Mouse (Mus musculus): Measurements from ENCODE around the gene Rab20.
"Not testable (repeated sequence)": the region's sequence is repeated elsewhere in the genome, so short reads cannot be mapped to it uniquely, and the experiment has no call there.

Gene Rab20

GRCm38 (mm10) chr8:11481876-11482275, 3.4 kb upstream of the Rab20 start:
- no peak for DNase-seq (ENCODE audit: low spot score in 2 of 2)

- no peak for DNase-seq (ENCODE audit: low spot score in 2 of 2)
Observed at GRCm38 (mm10) chr8:11479591-11479990, 1.1 kb upstream of the Rab20 start.

- DNase-seq (ENCODE audit: low spot score in 2 of 2), result peak in 1 of 2 experiments; percentile 34
Observed at GRCm38 (mm10) chr8:11478807-11479527, 457 bp upstream of the Rab20 start.

- DNase-seq (ENCODE audit: low spot score in 2 of 2), result no peak
Observed at GRCm38 (mm10) chr8:11477178-11477553, 1.3 kb downstream of the Rab20 start.

DNA sequence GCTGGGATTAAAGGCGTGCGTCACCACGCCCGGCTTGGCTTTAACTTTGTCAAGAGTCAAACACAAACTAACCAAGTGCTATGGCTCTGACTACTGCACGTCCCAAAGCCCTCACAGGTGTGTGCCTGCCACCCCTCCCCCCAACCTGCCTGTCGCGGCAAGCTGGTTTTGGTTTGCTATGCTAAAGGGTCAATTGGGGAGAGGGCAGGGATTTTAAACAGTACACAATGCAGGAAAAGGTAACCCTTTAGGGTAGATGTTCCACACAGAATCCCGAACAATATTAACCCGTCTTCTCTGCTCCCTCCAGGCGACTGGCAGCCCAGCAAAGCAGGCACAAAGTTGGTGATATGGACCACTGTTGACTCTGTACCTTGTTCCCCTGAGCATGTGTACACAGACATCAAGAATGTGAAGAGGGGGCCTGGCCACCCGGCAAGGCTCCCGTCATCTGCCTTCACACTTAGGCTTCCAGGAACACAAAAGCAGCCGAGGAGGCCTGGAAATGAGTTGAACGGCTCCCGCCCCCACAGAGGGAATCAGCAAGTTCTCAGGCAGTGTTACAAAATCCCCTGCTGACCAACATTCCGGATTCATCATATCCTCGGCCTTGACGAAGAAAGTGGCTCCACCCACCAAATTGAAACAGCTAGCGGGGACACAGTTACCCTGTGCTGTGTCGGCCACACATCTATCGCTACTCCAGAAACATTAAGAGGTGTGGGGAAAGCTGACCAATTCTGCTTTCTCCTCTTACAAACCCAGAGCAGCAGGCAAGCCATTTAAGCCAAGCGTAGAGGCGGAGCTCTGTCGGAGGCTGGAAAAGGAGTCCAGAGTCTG, 2.0 kb downstream of the Rab20 start:
- DNase-seq (ENCODE audit: low spot score in 2 of 2), result peak; percentile 48 to 69

DNA sequence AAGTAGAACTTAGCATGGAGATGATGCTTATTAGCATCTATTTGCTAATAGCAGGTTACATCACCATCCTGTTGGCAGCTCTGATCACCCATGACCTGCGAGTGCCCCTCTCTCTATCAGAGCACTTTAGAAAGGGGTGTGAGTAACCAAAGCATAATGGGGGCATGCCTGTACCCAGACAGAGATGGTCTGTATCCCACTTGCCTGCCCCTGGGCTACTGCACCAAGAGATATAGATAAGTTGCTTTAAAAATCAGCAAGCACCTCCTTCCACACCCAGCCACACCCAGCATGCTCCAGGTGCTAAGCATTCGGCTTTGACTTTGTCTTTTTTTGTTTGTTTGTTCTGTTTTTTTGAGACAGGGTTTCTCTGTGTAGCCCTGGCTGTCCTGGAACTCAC, 2.6 kb downstream of the Rab20 start:
- DNase-seq (ENCODE audit: low spot score in 2 of 2), result no peak

DNA sequence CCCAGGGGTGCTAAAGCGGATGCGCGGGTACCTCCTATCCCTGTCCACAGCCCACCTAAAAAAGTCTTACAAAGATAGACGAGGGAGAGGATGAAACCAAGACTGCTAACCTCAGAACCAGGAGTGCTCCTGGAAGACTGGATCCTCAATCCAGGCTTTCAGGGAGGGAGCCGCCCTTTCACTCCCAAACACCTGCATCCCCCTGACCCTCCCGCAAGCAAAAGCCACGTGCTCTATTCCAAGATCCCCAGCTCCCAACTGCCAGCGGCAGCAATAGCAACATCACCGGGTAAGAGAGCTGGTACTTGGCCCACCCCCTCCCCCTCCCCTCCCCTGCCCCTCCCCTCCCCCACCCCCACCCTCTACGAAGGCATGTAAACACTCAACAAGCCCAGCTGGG, 3.1 kb downstream of the Rab20 start:
- no peak for DNase-seq (ENCODE audit: low spot score in 2 of 2)

DNA sequence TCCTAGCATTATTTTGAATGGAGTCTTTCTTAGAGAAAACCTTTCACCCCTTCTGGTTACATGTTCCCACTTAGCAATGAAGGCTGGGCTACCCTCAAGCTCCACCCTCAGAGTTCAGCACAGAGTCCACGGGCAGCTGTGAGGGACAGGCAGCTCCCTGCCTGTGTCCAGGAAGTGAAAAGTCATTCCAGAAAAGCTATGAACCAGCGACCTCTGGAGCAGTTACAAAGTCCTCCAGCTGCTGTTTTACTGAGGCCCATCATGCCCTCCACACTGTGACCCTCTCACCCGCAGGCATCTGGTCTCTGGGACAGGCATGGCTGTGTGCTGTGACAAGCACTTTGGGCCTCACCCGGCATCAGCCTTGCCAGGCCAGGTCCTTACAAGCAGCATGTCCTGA, 5.4 kb downstream of the Rab20 start:
- no peak for DNase-seq (ENCODE audit: low spot score in 2 of 2)

DNA sequence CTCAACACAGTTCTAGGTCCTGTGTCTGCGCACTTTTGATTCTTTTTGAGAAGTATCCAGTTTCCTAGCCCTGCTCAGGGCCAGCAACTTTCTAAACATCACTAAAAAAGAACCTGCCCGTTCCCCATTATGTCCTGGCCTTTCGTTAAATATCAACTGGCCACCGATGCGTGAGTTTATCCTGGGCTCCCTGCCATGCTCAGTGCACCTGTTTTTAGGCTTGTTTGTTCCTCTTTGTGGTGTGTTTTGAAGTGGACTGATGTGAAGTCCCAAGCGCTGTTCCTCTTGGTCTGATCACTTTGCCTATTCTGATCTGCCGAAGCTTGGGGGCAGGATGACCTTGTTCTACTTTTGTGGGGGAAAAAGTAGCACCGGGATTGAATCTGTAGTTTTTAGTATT, 7.2 kb downstream of the Rab20 start:
- no peak for DNase-seq (ENCODE audit: low spot score in 2 of 2)

DNA sequence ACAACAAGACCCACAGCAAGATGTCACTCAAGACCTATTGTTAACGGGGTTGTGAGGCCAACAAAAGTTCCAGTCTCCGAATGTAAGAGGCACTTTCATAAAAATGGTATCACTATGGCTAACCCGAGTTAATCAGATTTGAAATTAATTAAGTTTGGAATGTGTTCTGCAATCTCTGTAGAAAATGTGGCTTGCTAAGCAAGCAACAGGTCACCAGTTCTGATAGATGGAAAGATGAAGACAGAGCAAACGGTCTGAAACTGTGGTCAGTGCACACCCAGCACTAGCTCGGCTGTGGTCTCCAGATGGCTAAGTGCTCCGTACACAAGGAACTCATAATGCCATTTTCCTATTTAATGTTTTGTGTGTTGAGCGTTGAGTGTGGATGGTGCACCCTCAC, 7.8 kb downstream of the Rab20 start:
- no peak for DNase-seq (ENCODE audit: low spot score in 2 of 2)

DNA sequence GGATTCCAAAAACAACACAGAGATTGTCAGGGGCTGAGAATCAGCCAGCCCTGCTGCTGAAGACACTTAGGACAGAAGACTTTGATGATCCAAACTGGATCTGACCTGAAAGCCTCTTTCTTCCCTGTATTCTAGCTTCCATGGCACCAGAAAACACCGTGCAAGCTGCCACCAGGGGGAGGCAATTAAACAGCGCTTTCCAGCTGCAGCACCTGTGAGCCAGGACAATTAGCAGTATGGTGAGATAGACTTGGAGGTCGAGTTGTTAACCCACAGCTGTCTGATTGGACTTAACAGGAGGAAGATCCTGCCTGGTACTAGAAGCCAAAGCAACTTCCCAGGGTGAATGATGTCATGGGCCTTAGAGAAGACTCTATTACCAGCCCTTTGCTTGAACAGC, 9.4 kb downstream of the Rab20 start:
- DNase-seq (ENCODE audit: low spot score in 2 of 2), result peak in 1 of 2 experiments; percentile 31

DNA sequence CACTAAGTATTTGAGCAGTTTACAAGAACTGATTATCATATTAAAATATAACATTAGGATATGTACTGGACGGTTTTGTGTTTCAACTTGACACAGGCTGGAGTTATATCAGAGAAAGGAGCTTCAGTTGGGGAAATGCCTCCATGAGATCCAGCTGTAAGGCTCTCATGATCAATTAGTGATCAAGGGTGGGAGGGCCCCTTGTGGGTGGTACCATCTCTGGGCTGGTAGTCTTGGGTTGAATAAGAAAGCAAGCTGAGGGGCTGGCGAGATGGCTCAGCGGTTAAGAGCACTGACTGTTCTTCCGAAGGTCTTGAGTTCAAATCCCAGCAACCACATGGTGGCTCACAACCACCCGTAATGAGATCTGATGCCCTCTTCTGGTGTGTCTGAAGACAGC, 12.0 kb downstream of the Rab20 start:
- DNase-seq (ENCODE audit: low spot score in 2 of 2), result not testable (repeated sequence)

GRCm38 (mm10) chr8:11465619-11466018, 12.9 kb downstream of the Rab20 start:
- no peak for DNase-seq (ENCODE audit: low spot score in 2 of 2)

DNA sequence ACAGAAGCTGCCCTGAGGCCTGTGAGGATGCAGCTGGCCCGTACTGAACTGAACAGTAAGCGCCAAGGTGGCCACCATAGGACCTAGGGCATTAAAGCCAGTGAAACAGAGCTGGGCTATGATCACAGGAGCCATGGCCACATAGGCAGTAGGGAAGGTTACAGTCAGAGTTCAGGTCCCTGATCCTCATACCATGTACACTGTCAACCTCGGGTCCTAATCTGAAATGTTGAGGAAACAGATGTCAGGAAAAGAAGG, 13.9 kb downstream of the Rab20 start:
- no peak for DNase-seq (ENCODE audit: low spot score in 2 of 2)

DNA sequence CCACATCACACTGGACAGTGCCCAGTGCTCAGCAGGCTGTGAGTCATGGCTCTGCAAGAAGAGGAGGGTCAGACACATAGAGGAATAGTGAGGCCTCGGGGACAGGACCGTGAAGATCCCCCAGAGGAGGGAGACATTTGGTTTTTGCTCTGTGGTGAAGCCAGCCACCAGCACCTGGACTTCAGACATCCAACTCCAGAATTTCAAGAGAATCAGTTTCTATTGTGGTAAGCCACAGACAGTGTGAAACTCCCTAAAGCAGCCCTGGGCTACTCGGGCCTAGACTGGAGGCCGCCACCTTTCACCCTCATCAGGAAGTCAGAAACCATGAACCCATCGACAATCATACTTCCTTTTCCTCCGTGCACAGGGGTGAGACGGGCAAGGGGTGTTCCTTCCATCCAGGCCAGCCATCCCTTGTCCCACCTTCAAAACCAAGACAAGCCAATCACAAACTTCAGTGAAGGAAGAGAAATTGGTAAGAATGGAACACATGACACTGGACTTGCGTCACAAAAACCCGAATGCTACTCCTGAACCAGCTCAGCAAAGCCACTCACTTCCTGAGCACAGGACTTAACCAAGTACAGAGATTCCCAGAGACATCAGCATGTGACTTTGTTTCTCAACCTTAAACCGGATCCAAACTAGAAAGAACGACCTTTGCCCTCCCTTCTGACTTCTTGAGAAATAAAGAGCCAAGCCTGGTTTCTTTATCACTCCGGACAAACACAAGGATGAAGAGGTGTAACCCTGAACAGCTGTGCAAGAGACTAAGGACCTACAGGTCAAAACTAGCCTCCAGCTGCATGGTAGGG, 14.4 kb downstream of the Rab20 start:
- no peak for DNase-seq (ENCODE audit: low spot score in 2 of 2)

DNA sequence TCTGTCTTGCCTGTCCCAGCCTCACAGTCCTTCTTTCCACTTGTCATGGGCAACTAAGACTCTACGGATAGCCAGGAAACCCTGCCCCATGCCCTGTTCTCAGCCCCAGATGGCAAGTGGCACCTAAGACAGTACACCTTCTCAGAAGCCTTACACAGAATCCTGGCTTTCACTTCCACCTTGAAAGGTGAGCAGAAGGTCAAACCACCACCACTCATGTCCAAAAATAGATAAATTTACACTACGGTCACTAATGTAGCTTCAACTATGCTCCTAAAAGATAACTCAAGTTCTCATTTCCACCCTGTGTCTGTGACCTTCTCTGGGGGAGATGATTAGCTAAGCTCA, 15.0 kb downstream of the Rab20 start:
- no peak for DNase-seq (ENCODE audit: low spot score in 2 of 2)

DNA sequence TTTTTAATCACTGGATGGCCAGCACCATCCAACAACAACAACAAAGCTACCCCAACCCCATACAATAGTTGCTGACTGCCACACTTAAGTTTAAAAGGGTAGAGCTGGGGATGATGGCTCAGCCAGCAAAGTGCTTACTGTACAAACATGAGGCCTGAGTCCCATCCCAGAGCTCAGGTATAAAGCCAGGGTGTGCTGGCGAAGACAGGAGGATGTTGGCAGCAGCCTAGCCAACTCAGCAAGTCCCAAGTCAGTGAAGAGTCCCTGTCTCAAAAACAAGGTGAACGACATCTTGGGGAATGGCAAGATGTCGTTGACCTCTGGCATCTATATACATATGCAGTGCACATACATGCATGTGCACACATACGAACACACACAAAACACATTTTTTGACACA, 15.9 kb downstream of the Rab20 start:
- no peak for DNase-seq (ENCODE audit: low spot score in 2 of 2)

DNA sequence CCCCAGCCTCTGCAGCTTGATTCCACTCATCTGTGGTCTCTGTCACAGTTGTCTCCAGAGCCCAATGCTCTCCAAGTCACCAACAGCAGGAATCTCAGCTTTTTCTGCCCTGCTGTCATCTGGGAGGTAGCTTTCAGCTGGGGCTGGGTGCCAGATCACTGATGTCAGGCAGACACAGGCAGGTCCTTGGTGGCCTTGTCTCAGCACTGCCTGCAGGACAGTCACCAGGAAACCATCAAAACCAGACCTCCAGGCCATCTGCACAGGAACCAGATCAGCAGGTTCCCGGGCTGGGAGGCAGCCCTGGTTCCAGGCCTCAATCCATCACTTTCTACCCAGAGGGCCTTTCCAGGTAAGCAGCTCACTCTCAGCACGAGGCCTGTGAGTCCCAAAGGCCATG, 16.7 kb downstream of the Rab20 start:
- peak; percentile 48 to 66 for DNase-seq (ENCODE audit: low spot score in 2 of 2)

DNA sequence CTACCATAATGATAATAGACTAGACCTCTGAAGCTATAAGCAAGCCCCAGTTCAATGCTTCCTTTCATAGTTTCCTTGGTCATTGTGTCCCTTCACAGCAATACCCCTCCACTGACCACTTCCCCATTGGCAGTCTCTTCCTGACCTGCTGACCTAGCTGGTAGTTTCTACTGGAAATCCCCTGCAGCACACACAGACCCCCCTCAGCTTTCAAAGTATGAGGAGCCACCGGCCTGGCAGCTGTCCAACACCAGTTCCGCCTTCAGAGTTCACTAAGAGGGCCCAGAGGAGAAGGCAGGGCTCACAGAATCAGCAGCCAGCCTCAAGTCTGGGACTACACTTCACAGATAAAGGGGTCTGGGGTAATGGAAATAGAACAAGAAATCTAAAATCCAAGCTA, 17.6 kb downstream of the Rab20 start:
- DNase-seq (ENCODE audit: low spot score in 2 of 2), result peak in 1 of 2 experiments; percentile 30

GRCm38 (mm10) chr8:11459016-11459415, 19.5 kb downstream of the Rab20 start:
- DNase-seq (ENCODE audit: low spot score in 2 of 2), result no peak

DNA sequence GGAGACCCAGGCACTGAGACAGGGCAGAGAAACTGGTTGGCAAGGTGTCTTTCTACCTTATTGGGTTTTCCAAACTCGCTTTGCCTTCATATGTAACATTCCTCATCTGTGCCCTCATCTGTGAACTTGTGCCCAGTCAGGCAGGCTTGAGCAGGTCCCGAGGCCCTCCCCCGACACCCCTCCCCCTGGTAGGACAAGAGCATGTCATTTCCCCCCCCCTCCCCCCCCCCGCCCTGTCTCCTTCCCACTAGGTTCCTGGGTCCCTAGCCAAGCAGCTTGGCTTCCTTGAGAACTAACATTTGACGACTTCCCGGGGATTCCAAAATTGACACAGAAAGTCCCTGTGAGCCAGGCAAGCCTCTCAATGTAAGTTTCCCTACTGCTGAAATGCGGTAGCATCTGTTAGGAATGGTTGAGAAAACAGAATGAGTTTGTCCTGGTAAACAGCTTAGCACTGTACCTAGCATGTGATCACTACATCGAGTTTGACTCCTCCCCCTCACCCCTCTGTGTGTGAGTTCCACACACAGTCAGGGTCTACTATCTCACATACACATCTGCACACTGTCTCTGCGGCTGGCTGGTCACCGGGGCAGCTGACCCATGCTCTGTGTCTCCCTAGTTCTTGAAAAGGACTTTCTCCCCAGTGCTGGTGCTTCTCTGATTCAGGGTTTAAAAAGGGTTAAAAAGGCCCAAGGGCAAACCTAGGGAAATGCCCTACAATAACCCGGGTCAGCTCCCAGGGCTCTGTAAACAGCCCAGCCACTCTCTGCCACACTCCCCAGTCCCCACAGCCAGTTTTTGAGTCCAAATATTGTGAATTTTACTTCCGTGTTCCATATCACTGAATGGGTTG, 20.3 kb downstream of the Rab20 start:
- DNase-seq (ENCODE audit: low spot score in 2 of 2), result peak in 1 of 2 experiments; percentile 42

GRCm38 (mm10) chr8:11457278-11457677, 21.2 kb downstream of the Rab20 start:
- no peak for DNase-seq (ENCODE audit: low spot score in 2 of 2)

All from urinary bladder, adult 18-20 months (tissue).